Mouse (Mus musculus) frontal cortex, postnatal 36 days (tissue): ENCODE results near the gene Baz1a.

Experiments
- DNase-seq, 2 experiments: peaks; one replicate each; pipeline ENCODE4 v3.0.0; 2022; ENCODE audit warnings: low spot score in 2 of 2

Gene Baz1a

GRCm38 (mm10) chr12:54859531-54859930 is 154.6 kb downstream of the Baz1a start:
- DNase-seq: peak in 1 of 2 experiments; percentile 19

GRCm38 (mm10) chr12:54850551-54850950 is 163.6 kb downstream of the Baz1a start:
- DNase-seq: no peak

- no peak for DNase-seq
Measured at GRCm38 (mm10) chr12:54844415-54844814, 169.7 kb downstream of the Baz1a start.
